Mouse (Mus musculus): Measurements from ENCODE around the gene Cdk13. TPM values are rescaled to one million over a fixed set of nuclear protein-coding genes. Genes with fewer than 3 reads are reported as not detected.

Gene Cdk13
- polyA plus RNA-seq, 1 experiment from 2014 or later, result 16.3 TPM

GRCm38 (mm10) chr13:17802880-17803279, 2.0 kb downstream of the Cdk13 start:
- Histone ChIP-seq H3K27ac (peak overlapping the region; percentile 96), H3K4me1 (replicated peaks) (peaks cover 24% of the 10 kb centered on the region), H3K9me3 (no peaks in the 10 kb centered on the region), H3K4me3 (peak overlapping the region; percentile 98), H3K36me3 (peaks cover 17% of the 10 kb centered on the region), H3K27me3 (ENCODE audit: insufficient read depth, poor library complexity, severe bottlenecking) (no peaks in the 10 kb centered on the region)
- DNase-seq (ENCODE audit: low spot score), result no peak
- 9% methylated on average over 3 of the region's 3 CpGs for WGBS

GRCm38 (mm10) chr13:17799735-17800134, 5.2 kb downstream of the Cdk13 start:
- peaks cover 20% of the 10 kb centered on the region for H3K4me1 ChIP-seq (replicated peaks)
- no peak overlapping the region for H3K4me3 ChIP-seq
- H3K36me3 ChIP-seq, result peaks cover 32% of the 10 kb centered on the region
- no peaks in the 10 kb centered on the region for H3K27me3 ChIP-seq (ENCODE audit: insufficient read depth, poor library complexity, severe bottlenecking)
- no peak overlapping the region for H3K27ac ChIP-seq
- WGBS, result 90% methylated on average over 2 of the region's 2 CpGs
- no peaks in the 10 kb centered on the region for H3K9me3 ChIP-seq
- DNase-seq (ENCODE audit: low spot score), result no peak

GRCm38 (mm10) chr13:17795757-17796456, 9.0 kb downstream of the Cdk13 start:
- no peaks in the 10 kb centered on the region for H3K9me3 ChIP-seq
- peaks cover 14% of the 10 kb centered on the region for H3K4me1 ChIP-seq (replicated peaks)
- H3K36me3 ChIP-seq, result peaks cover 35% of the 10 kb centered on the region
- WGBS, result 87% methylated on average over 3 of the region's 3 CpGs
- H3K27ac ChIP-seq, result no peak overlapping the region
- no peaks in the 10 kb centered on the region for H3K27me3 ChIP-seq (ENCODE audit: insufficient read depth, poor library complexity, severe bottlenecking)
- no peak for DNase-seq (ENCODE audit: low spot score)
- no peak overlapping the region for H3K4me3 ChIP-seq

GRCm38 (mm10) chr13:17783643-17784042, 21.3 kb downstream of the Cdk13 start:
- no peak for DNase-seq (ENCODE audit: low spot score)
- Histone ChIP-seq H3K27ac (no peak overlapping the region), H3K27me3 (ENCODE audit: insufficient read depth, poor library complexity, severe bottlenecking) (no peaks in the 10 kb centered on the region), H3K4me3 (no peak overlapping the region), H3K9me3 (no peaks in the 10 kb centered on the region), H3K36me3 (peaks cover 9% of the 10 kb centered on the region; the same call in 1 of the 2 replicates), H3K4me1 (replicated peaks) (no peaks in the 10 kb centered on the region)
- WGBS, result 97% methylated on average over 5 of the region's 5 CpGs

GRCm38 (mm10) chr13:17779923-17780322, 25.0 kb downstream of the Cdk13 start:
- H3K4me3 ChIP-seq, result no peak overlapping the region
- DNase-seq (ENCODE audit: low spot score), result no peak
- H3K9me3 ChIP-seq, result peaks cover 6% of the 10 kb centered on the region; the same call in 1 of the 2 replicates
- H3K27me3 ChIP-seq (ENCODE audit: insufficient read depth, poor library complexity, severe bottlenecking), result no peaks in the 10 kb centered on the region
- H3K4me1 ChIP-seq (replicated peaks), result no peaks in the 10 kb centered on the region
- 95% methylated on average over 2 of the region's 2 CpGs for WGBS
- H3K27ac ChIP-seq, result no peak overlapping the region
- H3K36me3 ChIP-seq, result peaks cover 16% of the 10 kb centered on the region

- DNase-seq (ENCODE audit: low spot score), result no peak
- no peak overlapping the region for H3K4me3 ChIP-seq
- peaks cover 25% of the 10 kb centered on the region for H3K36me3 ChIP-seq
- 76% methylated on average over 1 of the region's 1 CpGs for WGBS
- H3K27me3 ChIP-seq (ENCODE audit: insufficient read depth, poor library complexity, severe bottlenecking), result no peaks in the 10 kb centered on the region
- no peak overlapping the region for H3K27ac ChIP-seq
- peaks cover 6% of the 10 kb centered on the region; the same call in 1 of the 2 replicates for H3K9me3 ChIP-seq
- H3K4me1 ChIP-seq (replicated peaks), result no peaks in the 10 kb centered on the region
Measured at GRCm38 (mm10) chr13:17776303-17776702, 28.6 kb downstream of the Cdk13 start.

GRCm38 (mm10) chr13:17775364-17775763, 29.5 kb downstream of the Cdk13 start:
- H3K36me3 ChIP-seq, result peaks cover 29% of the 10 kb centered on the region
- H3K9me3 ChIP-seq, result peaks cover 6% of the 10 kb centered on the region; the same call in 1 of the 2 replicates
- no peak overlapping the region for H3K27ac ChIP-seq
- no peaks in the 10 kb centered on the region for H3K4me1 ChIP-seq (replicated peaks)
- no peaks in the 10 kb centered on the region for H3K27me3 ChIP-seq (ENCODE audit: insufficient read depth, poor library complexity, severe bottlenecking)
- no peak for DNase-seq (ENCODE audit: low spot score)
- no peak overlapping the region for H3K4me3 ChIP-seq

GRCm38 (mm10) chr13:17773112-17773511, 31.8 kb downstream of the Cdk13 start:
- no peak overlapping the region for H3K27ac ChIP-seq

GRCm38 (mm10) chr13:17772574-17772973, 32.3 kb downstream of the Cdk13 start:
- Histone ChIP-seq H3K9me3 (no peaks in the 10 kb centered on the region), H3K27ac (no peak overlapping the region), H3K36me3 (peaks cover 18% of the 10 kb centered on the region), H3K4me3 (no peak overlapping the region), H3K4me1 (replicated peaks) (no peaks in the 10 kb centered on the region), H3K27me3 (ENCODE audit: insufficient read depth, poor library complexity, severe bottlenecking) (no peaks in the 10 kb centered on the region)
- WGBS, result 85% methylated on average over 6 of the region's 6 CpGs
- no peak for DNase-seq (ENCODE audit: low spot score)

More at GRCm38 (mm10) chr13:17773112-17773511, 31.8 kb downstream of the Cdk13 start:
- no peak for DNase-seq (ENCODE audit: low spot score)
- Histone ChIP-seq H3K27me3 (ENCODE audit: insufficient read depth, poor library complexity, severe bottlenecking) (no peaks in the 10 kb centered on the region), H3K9me3 (peaks cover 2% of the 10 kb centered on the region; the same call in 1 of the 2 replicates), H3K36me3 (peaks cover 21% of the 10 kb centered on the region), H3K4me3 (no peak overlapping the region), H3K4me1 (replicated peaks) (no peaks in the 10 kb centered on the region)

GRCm38 (mm10) chr13:17762405-17762804, 42.5 kb downstream of the Cdk13 start:
- Histone ChIP-seq H3K27me3 (ENCODE audit: insufficient read depth, poor library complexity, severe bottlenecking) (no peaks in the 10 kb centered on the region), H3K9me3 (no peaks in the 10 kb centered on the region), H3K27ac (no peak overlapping the region), H3K36me3 (peaks cover 39% of the 10 kb centered on the region), H3K4me1 (replicated peaks) (no peaks in the 10 kb centered on the region), H3K4me3 (no peak overlapping the region)
- DNase-seq (ENCODE audit: low spot score), result no peak
- WGBS, result 91% methylated on average over 1 of the region's 1 CpGs

- Histone ChIP-seq H3K4me1 (replicated peaks) (no peaks in the 10 kb centered on the region), H3K9me3 (no peaks in the 10 kb centered on the region), H3K36me3 (peaks cover 25% of the 10 kb centered on the region), H3K4me3 (no peak overlapping the region), H3K27ac (no peak overlapping the region), H3K27me3 (ENCODE audit: insufficient read depth, poor library complexity, severe bottlenecking) (no peaks in the 10 kb centered on the region)
- DNase-seq (ENCODE audit: low spot score), result no peak
- WGBS, result 90% methylated on average over 4 of the region's 4 CpGs
Measured at GRCm38 (mm10) chr13:17754997-17755396, 49.9 kb downstream of the Cdk13 start.

- Histone ChIP-seq H3K27me3 (ENCODE audit: insufficient read depth, poor library complexity, severe bottlenecking) (no peaks in the 10 kb centered on the region), H3K4me3 (no peak overlapping the region), H3K9me3 (no peaks in the 10 kb centered on the region), H3K36me3 (peaks cover 26% of the 10 kb centered on the region), H3K4me1 (replicated peaks) (no peaks in the 10 kb centered on the region), H3K27ac (no peak overlapping the region)
- no peak for DNase-seq (ENCODE audit: low spot score)
- 96% methylated on average over 3 of the region's 3 CpGs for WGBS
Measured at GRCm38 (mm10) chr13:17728798-17729197, 76.1 kb downstream of the Cdk13 start.

GRCm38 (mm10) chr13:17727922-17728321, 77.0 kb downstream of the Cdk13 start:
- Histone ChIP-seq H3K4me1 (replicated peaks) (no peaks in the 10 kb centered on the region), H3K27ac (no peak overlapping the region), H3K36me3 (peaks cover 25% of the 10 kb centered on the region), H3K27me3 (ENCODE audit: insufficient read depth, poor library complexity, severe bottlenecking) (no peaks in the 10 kb centered on the region), H3K9me3 (no peaks in the 10 kb centered on the region), H3K4me3 (no peak overlapping the region)
- DNase-seq (ENCODE audit: low spot score), result no peak
- 93% methylated on average over 4 of the region's 4 CpGs for WGBS
